Mouse (Mus musculus) midbrain, postnatal 0 days (tissue): Measurements from ENCODE around the gene Hcn2. TPM values are rescaled to one million over a fixed set of nuclear protein-coding genes. Genes with fewer than 3 reads are reported as not detected.
"Not testable (repeated sequence)": the region's sequence is repeated elsewhere in the genome, so short reads cannot be mapped to it uniquely, and the experiment has no call there.

Experiments used
- ATAC-seq: fragments of 200-750 bp; cut with Nextera tagmentation; 2 replicates; pipeline ENCODE4 v1.8.0; 2017; ENCODE audit warnings: moderate number of reproducible peaks, mild to moderate bottlenecking, moderate TSS enrichment, moderate library complexity; ENCODE audit not compliant: low FRiP score
- DNase-seq: peaks from one replicate; pipeline ENCODE4 v3.0.0-alpha.2; 2015; ENCODE audit warnings: low spot score
- H3K27ac ChIP-seq: fragments of 300-500 bp; sonication (generic); 2 replicates; pipeline ENCODE4 v1.5.1; 2014; ENCODE audit warnings: low read depth, mild to moderate bottlenecking, low read length, mixed read lengths
- H3K27me3 ChIP-seq: fragments of 300-500 bp; sonication (generic); 2 replicates; pipeline ENCODE4 v1.6.1; 2014; ENCODE audit warnings: low read length, control low read depth, mixed read lengths; ENCODE audit not compliant: insufficient read depth
- H3K36me3 ChIP-seq: fragments of 300-500 bp; sonication (generic); 2 replicates; pipeline ENCODE4 v1.6.1; 2014; ENCODE audit warnings: low read length, control low read depth, mixed read lengths; ENCODE audit not compliant: insufficient read depth
- H3K4me1 ChIP-seq: fragments of 300-500 bp; sonication (generic); 2 replicates; pipeline ENCODE4 v1.6.1; 2014; ENCODE audit warnings: mild to moderate bottlenecking, control low read depth, antibody characterized with exemption, low read length, mixed read lengths; ENCODE audit not compliant: insufficient read depth
- H3K4me2 ChIP-seq: fragments of 300-500 bp; sonication (generic); 2 replicates; pipeline ENCODE4 v1.6.1; 2014; ENCODE audit warnings: low read depth, mild to moderate bottlenecking, low read length, mixed read lengths; ENCODE audit not compliant: poor library complexity, severe bottlenecking
- H3K4me3 ChIP-seq: fragments of 300-500 bp; sonication (generic); 2 replicates; pipeline ENCODE4 v1.5.1; 2014; ENCODE audit warnings: low read depth, mild to moderate bottlenecking, low read length, moderate library complexity
- H3K9ac ChIP-seq: fragments of 300-500 bp; sonication (generic); replicated peaks from 2 replicates; pipeline ENCODE4 v1.6.1; 2014; ENCODE audit warnings: mild to moderate bottlenecking, low read length, moderate library complexity, mixed read lengths; ENCODE audit not compliant: poor library complexity, severe bottlenecking
- H3K9me3 ChIP-seq: fragments of 300-500 bp; sonication (generic); 2 replicates; pipeline ENCODE4 v1.6.1; 2016; ENCODE audit warnings: low read length, control low read depth
- CTCF ChIP-seq: IDR thresholded peaks from 2 replicates; pipeline ENCODE4 v1.5.1; 2016; ENCODE audit warnings: antibody characterized with exemption, mild to moderate bottlenecking
- WGBS: fragments of 180-500 bp; shearing (Covaris S2); extraction: QIAGEN DNeasy Blood & Tissue Kit; methylation state at CpG from one replicate; pipeline ENCODE4 v1.1.7; 2014; 5-methylcytosine and 5-hydroxymethylcytosine counted together
- polyA plus RNA-seq: library from polyadenylated mRNA; unstranded; fragments of >200 nt; fragmentation: Nextera tagmentation; extraction: Ambion mirVana; gene quantifications from 2 replicates; pipeline ENCODE4 v1.2.1, GENCODE M21; 2015
- total RNA-seq: library from RNA; depleted of rRNA; stranded (reverse); fragments of >200 nt; gene quantifications from 2 replicates; pipeline ENCODE4 v1.2.3, GENCODE M21; 2014

Hcn2 gene
- total and polyA plus RNA-seq, 2 experiments from 2014 or later, result 5.0 to 66.1 TPM

GRCm38 (mm10) chr10:79700676-79701075 is 15.8 kb upstream of the Hcn2 start:
- DNase-seq (no peak), ATAC-seq (no peak)
- Histone ChIP-seq H3K27me3 (no peaks in the 10 kb centered on the region), H3K27ac (no peak overlapping the region), H3K4me1 (peaks cover 7% of the 10 kb centered on the region; the same call in 1 of the 2 replicates), H3K9me3 (no peaks in the 10 kb centered on the region), H3K9ac (0 out of 2 replicates have a peak overlapping the region, but pooled peaks have one; percentile 3), H3K4me3 (no peak overlapping the region), H3K4me2 (no peak overlapping the region), H3K36me3 (no peaks in the 10 kb centered on the region)
- 57% methylated on average over 7 of the region's 7 CpGs for WGBS
- TF ChIP-seq CTCF, result no peak

- peaks cover under 1% of the 10 kb centered on the region; the same call in 1 of the 2 replicates for H3K36me3 ChIP-seq
- H3K27me3 ChIP-seq, result no peaks in the 10 kb centered on the region
- no peak overlapping the region for H3K27ac ChIP-seq
- no peak overlapping the region for H3K4me3 ChIP-seq
- no peaks in the 10 kb centered on the region for H3K9me3 ChIP-seq
- ATAC-seq (no peak), DNase-seq (no peak)
- no peak for TF ChIP-seq CTCF
- 66% methylated on average over 10 of the region's 10 CpGs for WGBS
- H3K9ac ChIP-seq, result no peak overlapping the region
- H3K4me1 ChIP-seq, result peaks cover 11% of the 10 kb centered on the region; the same call in 1 of the 2 replicates
- no peak overlapping the region for H3K4me2 ChIP-seq
These were observed 14.8 kb upstream of the Hcn2 start for GRCm38 (mm10) chr10:79701443-79702129.

GRCm38 (mm10) chr10:79702970-79703369 is 13.5 kb upstream of the Hcn2 start:
- not testable (repeated sequence) for H3K4me2 ChIP-seq, H3K27ac ChIP-seq, H3K36me3 ChIP-seq, DNase-seq, H3K27me3 ChIP-seq, H3K4me3 ChIP-seq, H3K9ac ChIP-seq, ATAC-seq, H3K9me3 ChIP-seq
- 90% methylated on average over 3 of the region's 4 CpGs for WGBS
- H3K4me1 ChIP-seq, result peaks cover 11% of the 10 kb centered on the region; the same call in 1 of the 2 replicates

- peaks cover 11% of the 10 kb centered on the region; the same call in 1 of the 2 replicates for H3K4me1 ChIP-seq
- H3K27ac ChIP-seq, result peak overlapping the region; percentile 55; the same call in 1 of the 2 replicates
- H3K9me3 ChIP-seq, result no peaks in the 10 kb centered on the region
- H3K9ac ChIP-seq, result no peak overlapping the region
- WGBS, result 75% methylated on average over 10 of the region's 10 CpGs
- H3K4me3 ChIP-seq, result peak overlapping the region; percentile 54
- H3K4me2 ChIP-seq, result peak overlapping the region; percentile 89; the same call in 1 of the 2 replicates
- 0 out of 2 replicates have a peak, but pooled peaks have one; percentile 1 for TF ChIP-seq CTCF
- DNase-seq, result no peak
- H3K27me3 ChIP-seq, result no peaks in the 10 kb centered on the region
- H3K36me3 ChIP-seq, result peaks cover 5% of the 10 kb centered on the region
- ATAC-seq, result no peak
These were observed 12.9 kb upstream of the Hcn2 start for GRCm38 (mm10) chr10:79703541-79703940.

GRCm38 (mm10) chr10:79704065-79704969 is 12.1 kb upstream of the Hcn2 start, which contains the start of gene Bsg:
Bsg (plus strand) TSS chr10:79704491.
- H3K4me3 ChIP-seq, result peak within 1 kb of the TSS; percentile 54
- no peaks in the 10 kb centered on the region for H3K27me3 ChIP-seq
- H3K9ac ChIP-seq, result peak within 1 kb of the TSS; percentile 75
- peak within 1 kb of the TSS; percentile 82 for H3K27ac ChIP-seq
- H3K4me2 ChIP-seq, result peak within 1 kb of the TSS; percentile 89
- peak; percentile 73 for TF ChIP-seq CTCF
- DNase-seq, result peak; percentile 99
- H3K36me3 ChIP-seq, result peaks cover 13% of the 10 kb centered on the region
- no peaks in the 10 kb centered on the region for H3K9me3 ChIP-seq
- ATAC-seq, result peak; percentile 95
- peaks cover 11% of the 10 kb centered on the region; the same call in 1 of the 2 replicates for H3K4me1 ChIP-seq
- WGBS, result under 1% methylated on average over 54 of the region's 65 CpGs
